Mouse (Mus musculus): ENCODE measurements around the gene Dgkq. TPM values are rescaled to one million over a fixed set of nuclear protein-coding genes. Genes with fewer than 3 reads are reported as not detected.

Gene Dgkq
- polyA plus RNA-seq, 1 experiment from 2014 or later: 9.6 TPM

DNA sequence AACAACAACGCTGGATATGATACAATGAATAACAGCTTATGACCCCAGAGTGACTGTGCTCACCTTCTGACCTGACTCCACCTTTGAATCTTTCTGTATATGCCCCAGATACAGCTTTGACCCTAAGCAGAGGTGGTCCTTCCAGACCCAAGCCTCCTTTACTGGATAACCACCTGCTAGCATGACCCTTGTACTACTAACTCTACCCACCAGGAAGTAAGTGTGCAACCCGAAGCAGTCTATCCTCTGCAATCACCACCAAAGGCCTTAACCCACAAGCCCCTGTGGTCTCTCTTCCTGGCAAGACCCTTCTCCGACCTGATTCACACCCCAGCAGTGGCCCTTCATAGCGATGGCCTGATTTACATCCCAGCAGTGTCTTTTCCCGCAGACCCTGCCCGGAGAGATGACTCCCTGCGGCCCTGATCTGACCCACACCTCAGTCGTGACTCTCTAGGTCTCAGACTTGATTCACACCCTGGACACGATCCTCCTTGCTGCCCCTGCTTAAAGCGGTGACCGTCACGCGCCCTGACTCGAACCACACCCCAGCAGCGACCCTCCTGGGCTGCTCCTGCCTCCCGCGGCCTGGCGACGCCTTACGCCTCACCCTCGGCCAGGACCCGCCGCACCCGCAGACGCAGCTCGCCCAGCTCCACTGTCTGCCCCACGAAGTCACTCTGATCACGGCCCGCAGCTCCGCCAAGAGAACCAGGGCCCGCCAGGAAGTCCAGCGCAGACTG, 40.4 kb downstream of the Dgkq start:
- WGBS: 3% methylated on average over 27 of the region's 32 CpGs
- Histone ChIP-seq H3K9ac (ENCODE audit: low read depth, low read length) (peak overlapping the region; percentile 94), H3K27me3 (replicated peaks; ENCODE audit: control insufficient read depth, insufficient read depth, low read length) (no peaks in the 10 kb centered on the region), H3K4me1 (ENCODE audit: control insufficient read depth, insufficient read depth, low read length) (peaks cover 10% of the 10 kb centered on the region), H3K9me3 (ENCODE audit: control insufficient read depth, low read length) (no peaks in the 10 kb centered on the region), H3K4me2 (ENCODE audit: low read depth, low read length) (peak overlapping the region; percentile 82), H3K4me3 (ENCODE audit: low read depth, low read length) (peak overlapping the region; percentile 86), H3K27ac (replicated peaks; ENCODE audit: low read depth, low read length) (peak overlapping the region; percentile 91), H3K36me3 (ENCODE audit: control insufficient read depth, insufficient read depth, low read length) (peaks cover 8% of the 10 kb centered on the region)
- peak; percentile 87 for ATAC-seq (ENCODE audit: low read depth)
- DNase-seq (ENCODE audit: low spot score): no peak

DNA sequence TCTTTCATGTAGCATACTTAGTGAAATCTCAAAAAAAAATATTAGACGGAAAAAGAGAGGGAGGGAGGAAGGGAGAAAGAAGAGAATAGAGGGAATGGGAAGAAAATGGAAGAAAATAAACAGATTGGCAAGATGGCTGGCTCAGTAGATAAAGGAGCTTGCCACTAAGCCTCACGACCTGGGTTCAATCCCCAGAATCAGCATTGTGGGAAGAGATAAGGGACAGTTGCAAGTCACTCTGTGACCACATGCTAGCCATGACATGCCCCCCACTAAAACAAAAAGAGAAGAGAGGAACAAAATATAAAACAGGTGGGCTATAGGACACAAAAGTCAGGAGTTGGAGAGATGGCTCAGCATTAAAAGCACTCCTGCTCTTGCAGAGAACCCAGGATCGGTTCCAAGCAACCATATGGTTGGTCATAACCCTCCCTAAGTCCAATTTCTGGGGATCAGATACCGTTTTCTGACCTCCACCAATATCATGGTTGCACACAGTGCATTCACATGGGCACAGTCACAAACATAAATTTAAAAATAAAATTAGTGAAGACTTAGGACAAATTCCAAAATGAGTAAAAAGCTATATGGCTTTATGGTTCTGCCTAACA, 43.3 kb downstream of the Dgkq start:
- Histone ChIP-seq H3K27ac (replicated peaks; ENCODE audit: low read depth, low read length) (no peak overlapping the region), H3K9me3 (ENCODE audit: control insufficient read depth, low read length) (no peaks in the 10 kb centered on the region), H3K9ac (ENCODE audit: low read depth, low read length) (no peak overlapping the region), H3K4me1 (ENCODE audit: control insufficient read depth, insufficient read depth, low read length) (peaks cover 10% of the 10 kb centered on the region), H3K4me2 (ENCODE audit: low read depth, low read length) (no peak overlapping the region), H3K4me3 (ENCODE audit: low read depth, low read length) (no peak overlapping the region), H3K36me3 (ENCODE audit: control insufficient read depth, insufficient read depth, low read length) (peaks cover 32% of the 10 kb centered on the region), H3K27me3 (replicated peaks; ENCODE audit: control insufficient read depth, insufficient read depth, low read length) (no peaks in the 10 kb centered on the region)
- ATAC-seq (ENCODE audit: low read depth) (no peak), DNase-seq (ENCODE audit: low spot score) (no peak)
- 90% methylated on average over 4 of the region's 4 CpGs for WGBS

DNA sequence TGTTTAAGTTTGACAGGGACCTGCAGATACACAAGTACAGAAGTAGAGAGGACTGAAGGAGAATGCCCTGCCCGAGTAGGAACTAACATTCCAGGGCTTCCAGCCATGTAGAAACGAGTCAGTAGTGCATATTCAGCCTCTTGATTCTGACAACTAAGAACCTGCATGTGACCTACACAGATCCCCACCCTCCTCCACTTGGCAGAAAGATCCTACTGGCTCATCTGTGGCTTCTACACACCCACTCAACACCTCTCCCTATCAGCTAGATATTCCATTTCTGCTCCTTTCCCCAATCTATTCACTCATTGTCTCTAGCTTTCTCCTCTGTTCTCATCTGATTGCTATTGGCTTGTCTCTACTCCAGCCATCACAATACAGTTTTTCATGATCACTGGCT, 47.6 kb downstream of the Dgkq start:
- H3K4me1 ChIP-seq (ENCODE audit: control insufficient read depth, insufficient read depth, low read length): no peaks in the 10 kb centered on the region
- peaks cover 60% of the 10 kb centered on the region for H3K36me3 ChIP-seq (ENCODE audit: control insufficient read depth, insufficient read depth, low read length)
- no peak for ATAC-seq (ENCODE audit: low read depth)
- H3K9me3 ChIP-seq (ENCODE audit: control insufficient read depth, low read length): no peaks in the 10 kb centered on the region
- H3K4me3 ChIP-seq (ENCODE audit: low read depth, low read length): no peak overlapping the region
- 83% methylated on average over 2 of the region's 2 CpGs for WGBS
- no peak overlapping the region for H3K4me2 ChIP-seq (ENCODE audit: low read depth, low read length)
- DNase-seq (ENCODE audit: low spot score): no peak
- no peak overlapping the region for H3K9ac ChIP-seq (ENCODE audit: low read depth, low read length)
- H3K27ac ChIP-seq (replicated peaks; ENCODE audit: low read depth, low read length): no peak overlapping the region
- no peaks in the 10 kb centered on the region for H3K27me3 ChIP-seq (replicated peaks; ENCODE audit: control insufficient read depth, insufficient read depth, low read length)

DNA sequence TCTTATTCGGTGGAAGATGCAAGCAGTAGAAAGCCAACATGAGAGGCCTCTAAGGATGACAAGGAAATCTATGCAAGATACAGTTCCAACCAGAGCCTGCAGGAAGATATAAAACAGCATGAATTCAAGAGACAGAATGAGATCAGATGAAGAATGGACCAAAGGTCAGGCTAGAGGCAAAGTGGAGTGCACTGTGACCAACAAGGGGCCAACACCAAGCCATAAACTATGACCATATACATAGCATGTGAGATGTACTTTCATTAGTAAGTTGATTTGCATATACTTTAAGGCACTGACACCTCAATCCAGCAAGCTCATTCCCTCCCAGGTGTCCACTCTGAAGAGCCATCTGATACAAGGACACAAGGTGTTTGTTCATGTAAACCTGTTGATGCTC, 59.0 kb downstream of the Dgkq start:
- no peaks in the 10 kb centered on the region for H3K4me1 ChIP-seq (ENCODE audit: control insufficient read depth, insufficient read depth, low read length)
- ATAC-seq (ENCODE audit: low read depth): no peak
- H3K9ac ChIP-seq (ENCODE audit: low read depth, low read length): no peak overlapping the region
- 84% methylated on average over 1 of the region's 1 CpGs for WGBS
- H3K4me3 ChIP-seq (ENCODE audit: low read depth, low read length): no peak overlapping the region
- H3K27ac ChIP-seq (replicated peaks; ENCODE audit: low read depth, low read length): no peak overlapping the region
- H3K36me3 ChIP-seq (ENCODE audit: control insufficient read depth, insufficient read depth, low read length): peaks cover 96% of the 10 kb centered on the region
- H3K4me2 ChIP-seq (ENCODE audit: low read depth, low read length): no peak overlapping the region
- no peaks in the 10 kb centered on the region for H3K9me3 ChIP-seq (ENCODE audit: control insufficient read depth, low read length)
- H3K27me3 ChIP-seq (replicated peaks; ENCODE audit: control insufficient read depth, insufficient read depth, low read length): no peaks in the 10 kb centered on the region
- no peak for DNase-seq (ENCODE audit: low spot score)

DNA sequence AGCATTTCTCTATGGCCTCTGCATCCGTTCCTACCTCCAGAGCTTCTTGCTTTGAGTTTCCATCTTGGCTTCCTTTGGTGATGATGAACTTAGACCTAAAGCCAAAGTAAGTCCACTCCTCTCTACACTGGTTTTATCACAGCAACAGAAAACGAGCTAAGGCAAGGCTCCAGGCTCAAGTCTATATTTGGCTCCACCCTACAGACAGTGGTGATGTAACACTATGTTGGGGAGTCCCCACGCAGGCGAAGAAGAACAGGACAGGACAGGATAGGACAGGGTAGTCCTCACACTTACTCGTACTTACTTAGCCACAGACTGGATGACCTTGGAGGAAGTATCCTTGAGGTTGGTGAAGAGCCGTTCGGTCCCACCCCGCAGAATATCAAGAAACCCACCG, 66.9 kb downstream of the Dgkq start:
- Histone ChIP-seq H3K27me3 (replicated peaks; ENCODE audit: control insufficient read depth, insufficient read depth, low read length) (no peaks in the 10 kb centered on the region), H3K27ac (replicated peaks; ENCODE audit: low read depth, low read length) (no peak overlapping the region), H3K4me1 (ENCODE audit: control insufficient read depth, insufficient read depth, low read length) (no peaks in the 10 kb centered on the region), H3K4me2 (ENCODE audit: low read depth, low read length) (no peak overlapping the region), H3K9ac (ENCODE audit: low read depth, low read length) (no peak overlapping the region), H3K36me3 (ENCODE audit: control insufficient read depth, insufficient read depth, low read length) (peaks cover 96% of the 10 kb centered on the region), H3K4me3 (ENCODE audit: low read depth, low read length) (no peak overlapping the region), H3K9me3 (ENCODE audit: control insufficient read depth, low read length) (no peaks in the 10 kb centered on the region)
- WGBS: 93% methylated on average over 9 of the region's 9 CpGs
- ATAC-seq (ENCODE audit: low read depth) (no peak), DNase-seq (ENCODE audit: low spot score) (no peak)

DNA sequence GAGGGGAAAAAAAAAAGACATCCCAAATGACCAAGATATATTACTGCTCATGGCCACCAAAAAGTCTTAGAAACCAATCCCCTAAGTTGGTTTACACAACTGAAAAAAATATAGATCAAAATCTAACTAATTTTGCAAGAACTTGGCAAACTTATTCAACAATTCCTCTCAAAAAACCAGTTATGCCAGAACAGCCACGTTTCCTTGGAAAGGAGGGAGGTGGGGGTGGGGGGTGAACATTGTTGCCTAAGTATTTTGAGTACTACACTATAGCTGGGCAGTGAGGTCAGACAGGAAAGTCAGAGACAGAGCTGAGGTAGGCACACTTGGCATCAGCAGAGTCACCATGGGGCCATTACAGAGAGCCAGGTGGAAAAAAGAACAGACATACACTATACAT, 69.5 kb downstream of the Dgkq start:
- no peak overlapping the region for H3K4me2 ChIP-seq (ENCODE audit: low read depth, low read length)
- DNase-seq (ENCODE audit: low spot score): no peak
- H3K27ac ChIP-seq (replicated peaks; ENCODE audit: low read depth, low read length): no peak overlapping the region
- peaks cover 96% of the 10 kb centered on the region for H3K36me3 ChIP-seq (ENCODE audit: control insufficient read depth, insufficient read depth, low read length)
- H3K9ac ChIP-seq (ENCODE audit: low read depth, low read length): no peak overlapping the region
- ATAC-seq (ENCODE audit: low read depth): no peak
- H3K4me1 ChIP-seq (ENCODE audit: control insufficient read depth, insufficient read depth, low read length): no peaks in the 10 kb centered on the region
- 72% methylated on average over 1 of the region's 1 CpGs for WGBS
- no peak overlapping the region for H3K4me3 ChIP-seq (ENCODE audit: low read depth, low read length)
- H3K27me3 ChIP-seq (replicated peaks; ENCODE audit: control insufficient read depth, insufficient read depth, low read length): no peaks in the 10 kb centered on the region
- H3K9me3 ChIP-seq (ENCODE audit: control insufficient read depth, low read length): no peaks in the 10 kb centered on the region

Other genes with a start within 250 kb of the Dgkq start
- gene Atp5k, start 235.2 kb downstream of the Dgkq start, polyA plus RNA-seq (2014; fragmentation: Nextera tagmentation; extraction: Ambion mirVana): 388 and 486 TPM in 2 replicates
- gene Mfsd7a, start 220.8 kb downstream of the Dgkq start, polyA plus RNA-seq (2014; fragmentation: Nextera tagmentation; extraction: Ambion mirVana): 0.42 and 0.58 TPM in 2 replicates
- gene Pcgf3, start 208.4 kb downstream of the Dgkq start, polyA plus RNA-seq (2014; fragmentation: Nextera tagmentation; extraction: Ambion mirVana): 22.9 and 23.8 TPM in 2 replicates
- gene Cplx1, start 119.6 kb downstream of the Dgkq start, polyA plus RNA-seq (2014; fragmentation: Nextera tagmentation; extraction: Ambion mirVana): 10.6 and 11.7 TPM in 2 replicates
- gene Gak, start 39.9 kb downstream of the Dgkq start, polyA plus RNA-seq (2014; fragmentation: Nextera tagmentation; extraction: Ambion mirVana): 46.2 and 48.6 TPM in 2 replicates
- gene Tmem175, start 39.9 kb downstream of the Dgkq start, polyA plus RNA-seq (2014; fragmentation: Nextera tagmentation; extraction: Ambion mirVana): 31.0 and 40.1 TPM in 2 replicates
- 13.6 and 14.5 TPM in 2 replicates for gene Idua, start 9.3 kb downstream of the Dgkq start, polyA plus RNA-seq (2014; fragmentation: Nextera tagmentation; extraction: Ambion mirVana)
- 1.2 and 1.6 TPM in 2 replicates for gene Slc26a1, start 5.9 kb upstream of the Dgkq start, polyA plus RNA-seq (2014; fragmentation: Nextera tagmentation; extraction: Ambion mirVana)
- 42.3 and 45.1 TPM in 2 replicates for gene Fgfrl1, start 22.7 kb upstream of the Dgkq start, polyA plus RNA-seq (2014; fragmentation: Nextera tagmentation; extraction: Ambion mirVana)
- not detected in 2 replicates for gene Rnf212, start 105.3 kb upstream of the Dgkq start, polyA plus RNA-seq (2014; fragmentation: Nextera tagmentation; extraction: Ambion mirVana)
- not detected in 2 replicates for gene Tmed11, start 125.7 kb upstream of the Dgkq start, polyA plus RNA-seq (2014; fragmentation: Nextera tagmentation; extraction: Ambion mirVana)
- gene Vmn2r8, start 139.2 kb upstream of the Dgkq start, polyA plus RNA-seq (2014; fragmentation: Nextera tagmentation; extraction: Ambion mirVana): not detected in 2 replicates
- gene Vmn2r9, start 182.9 kb upstream of the Dgkq start, polyA plus RNA-seq (2014; fragmentation: Nextera tagmentation; extraction: Ambion mirVana): not detected in 2 replicates